Mouse (Mus musculus) stomach, embryonic 16.5 days (tissue): Measurements from ENCODE around the gene Dscam. TPM values are rescaled to one million over a fixed set of nuclear protein-coding genes. Genes with fewer than 3 reads are reported as not detected.

Source experiments
- ATAC-seq: fragments of 200-750 bp; cut with Nextera tagmentation; 2 replicates; pipeline ENCODE4 v1.8.0; 2017; ENCODE audit warnings: moderate number of reproducible peaks, moderate TSS enrichment; ENCODE audit not compliant: insufficient read depth, low FRiP score
- H3K27ac ChIP-seq: fragments of 300-500 bp; sonication (generic); 2 replicates; pipeline ENCODE4 v1.5.1; 2014; ENCODE audit warnings: low read length
- H3K27me3 ChIP-seq: fragments of 300-500 bp; sonication (generic); 2 replicates; pipeline ENCODE4 v1.6.1; 2014; ENCODE audit warnings: low read length, control low read depth, mixed read lengths; ENCODE audit not compliant: control insufficient read depth, insufficient read depth
- H3K36me3 ChIP-seq: fragments of 300-500 bp; sonication (generic); 2 replicates; pipeline ENCODE4 v1.6.1; 2014; ENCODE audit warnings: low read length; ENCODE audit not compliant: control insufficient read depth, insufficient read depth
- H3K4me1 ChIP-seq: fragments of 300-500 bp; sonication (generic); 2 replicates; pipeline ENCODE4 v1.6.1; 2014; ENCODE audit warnings: low read length, control low read depth, mixed read lengths; ENCODE audit not compliant: control insufficient read depth, insufficient read depth
- H3K4me2 ChIP-seq: fragments of 300-500 bp; sonication (generic); 2 replicates; pipeline ENCODE4 v1.6.1; 2014; ENCODE audit warnings: low read depth, low read length, mixed read lengths
- H3K4me3 ChIP-seq: fragments of 300-500 bp; sonication (generic); replicated peaks from 2 replicates; pipeline ENCODE4 v1.5.1; 2014; ENCODE audit warnings: mild to moderate bottlenecking, low read length
- H3K9ac ChIP-seq: fragments of 300-500 bp; sonication (generic); 2 replicates; pipeline ENCODE4 v1.6.1; 2014; ENCODE audit warnings: low read length
- H3K9me3 ChIP-seq: fragments of 300-500 bp; sonication (generic); replicated peaks from 2 replicates; pipeline ENCODE4 v1.6.1; 2016; ENCODE audit warnings: low read length, control low read depth; ENCODE audit not compliant: control insufficient read depth
- WGBS: fragments of 180-500 bp; shearing (Covaris S2); extraction: QIAGEN DNeasy Blood & Tissue Kit; methylation state at CpG from one replicate; pipeline ENCODE4 v1.1.7; 2014; 5-methylcytosine and 5-hydroxymethylcytosine counted together
- polyA plus RNA-seq: library from polyadenylated mRNA; unstranded; fragments of >200 nt; fragmentation: Nextera tagmentation; extraction: Ambion mirVana; gene quantifications from 2 replicates; pipeline ENCODE4 v1.2.1, GENCODE M21; 2015

Dscam gene
- polyA plus RNA-seq, 1 experiment from 2014 or later = 0.10 TPM

- Histone ChIP-seq H3K27ac (no peak overlapping the region), H3K4me2 (no peak overlapping the region), H3K27me3 (no peaks in the 10 kb centered on the region), H3K36me3 (no peaks in the 10 kb centered on the region), H3K4me1 (no peaks in the 10 kb centered on the region), H3K9ac (no peak overlapping the region), H3K9me3 (no peaks in the 10 kb centered on the region), H3K4me3 (no peak overlapping the region)
- WGBS = 87% methylated on average over 1 of the region's 1 CpGs
- ATAC-seq = no peak
Observed at GRCm38 (mm10) chr16:97190604-97191003, 20.1 kb upstream of the Dscam start.

- Histone ChIP-seq H3K4me1 (no peaks in the 10 kb centered on the region), H3K9ac (no peak overlapping the region), H3K4me2 (no peak overlapping the region), H3K36me3 (no peaks in the 10 kb centered on the region), H3K4me3 (no peak overlapping the region), H3K9me3 (no peaks in the 10 kb centered on the region), H3K27ac (no peak overlapping the region), H3K27me3 (peaks cover 49% of the 10 kb centered on the region)
- WGBS = 51% methylated on average over 8 of the region's 8 CpGs
- ATAC-seq = no peak
Observed at GRCm38 (mm10) chr16:97171500-97171899, 948 bp upstream of the Dscam start.

GRCm38 (mm10) chr16:97169901-97170512 lies 545 bp downstream of the Dscam start:
- no peaks in the 10 kb centered on the region for H3K4me1 ChIP-seq
- WGBS = 1% methylated on average over 49 of the region's 51 CpGs
- H3K9me3 ChIP-seq = no peaks in the 10 kb centered on the region
- H3K27ac ChIP-seq = no peak overlapping the region
- no peak for ATAC-seq
- H3K9ac ChIP-seq = peak overlapping the region; percentile 63; the same call in 1 of the 2 replicates
- peaks cover 49% of the 10 kb centered on the region for H3K27me3 ChIP-seq
- H3K4me2 ChIP-seq = peak overlapping the region; percentile 90
- no peaks in the 10 kb centered on the region for H3K36me3 ChIP-seq
- peak overlapping the region; percentile 48 for H3K4me3 ChIP-seq

GRCm38 (mm10) chr16:97168614-97169013 lies 1.9 kb downstream of the Dscam start:
- WGBS = 47% methylated on average over 3 of the region's 3 CpGs
- H3K27me3 ChIP-seq = peaks cover 49% of the 10 kb centered on the region
- H3K9ac ChIP-seq = no peak overlapping the region
- H3K36me3 ChIP-seq = no peaks in the 10 kb centered on the region
- H3K4me2 ChIP-seq = no peak overlapping the region
- no peaks in the 10 kb centered on the region for H3K4me1 ChIP-seq
- no peak overlapping the region for H3K4me3 ChIP-seq
- no peak for ATAC-seq
- H3K27ac ChIP-seq = no peak overlapping the region
- no peaks in the 10 kb centered on the region for H3K9me3 ChIP-seq

- Histone ChIP-seq H3K4me1 (no peaks in the 10 kb centered on the region), H3K4me2 (no peak overlapping the region), H3K27me3 (peaks cover 52% of the 10 kb centered on the region), H3K36me3 (no peaks in the 10 kb centered on the region), H3K9ac (no peak overlapping the region), H3K27ac (no peak overlapping the region), H3K4me3 (no peak overlapping the region), H3K9me3 (no peaks in the 10 kb centered on the region)
- no peak for ATAC-seq
- WGBS = 94% methylated on average over 1 of the region's 1 CpGs
Observed at GRCm38 (mm10) chr16:97168030-97168429, 2.5 kb downstream of the Dscam start.

- Histone ChIP-seq H3K9ac (no peak overlapping the region), H3K27ac (no peak overlapping the region), H3K4me3 (no peak overlapping the region), H3K4me1 (no peaks in the 10 kb centered on the region), H3K9me3 (no peaks in the 10 kb centered on the region), H3K4me2 (peak overlapping the region; percentile 70), H3K36me3 (no peaks in the 10 kb centered on the region), H3K27me3 (peaks cover 37% of the 10 kb centered on the region)
- no peak for ATAC-seq
- 39% methylated on average over 2 of the region's 2 CpGs for WGBS
Observed at GRCm38 (mm10) chr16:97166166-97166565, 4.4 kb downstream of the Dscam start.

- H3K27me3 ChIP-seq = peaks cover 32% of the 10 kb centered on the region
- H3K4me2 ChIP-seq = peak overlapping the region; percentile 70
- H3K9ac ChIP-seq = peak overlapping the region; percentile 52
- H3K4me1 ChIP-seq = no peaks in the 10 kb centered on the region
- H3K36me3 ChIP-seq = no peaks in the 10 kb centered on the region
- ATAC-seq = peak; percentile 86
- peak overlapping the region; percentile 39 for H3K4me3 ChIP-seq
- WGBS = 1% methylated on average over 21 of the region's 21 CpGs
- H3K27ac ChIP-seq = no peak overlapping the region
- no peaks in the 10 kb centered on the region for H3K9me3 ChIP-seq
Observed at GRCm38 (mm10) chr16:97165444-97166121, 5.0 kb downstream of the Dscam start.

- no peak for ATAC-seq
- H3K27ac ChIP-seq = no peak overlapping the region
- no peak overlapping the region for H3K4me3 ChIP-seq
- no peaks in the 10 kb centered on the region for H3K36me3 ChIP-seq
- WGBS = 66% methylated on average over 4 of the region's 4 CpGs
- H3K4me2 ChIP-seq = no peak overlapping the region
- no peaks in the 10 kb centered on the region for H3K9me3 ChIP-seq
- H3K27me3 ChIP-seq = no peaks in the 10 kb centered on the region
- no peak overlapping the region for H3K9ac ChIP-seq
- H3K4me1 ChIP-seq = no peaks in the 10 kb centered on the region
Observed at GRCm38 (mm10) chr16:97158279-97158678, 12.3 kb downstream of the Dscam start.

- Histone ChIP-seq H3K9ac (no peak overlapping the region), H3K9me3 (no peaks in the 10 kb centered on the region), H3K4me3 (no peak overlapping the region), H3K4me2 (no peak overlapping the region), H3K27ac (no peak overlapping the region), H3K36me3 (no peaks in the 10 kb centered on the region), H3K27me3 (no peaks in the 10 kb centered on the region), H3K4me1 (no peaks in the 10 kb centered on the region)
- no peak for ATAC-seq
- 71% methylated on average over 12 of the region's 12 CpGs for WGBS
Observed at GRCm38 (mm10) chr16:97144544-97145194, 25.9 kb downstream of the Dscam start.
